ENCODE assay signal across 15 mouse cellular contexts in genomic region chr5:76902131-76902530, GRCm38 (mm10).
"Had no signal": no experiment of that assay in that cellular context is flagged by ENCODE, and none has a peak within 500 bp of the region (broad histone marks: within the 10 kb centered on the region; RNA-seq: fewer than 3 reads in every experiment).

No protein-coding gene starts in this region.

- DNase-seq: retina, postnatal 1 day; right cerebral cortex, adult 18-20 months; right cerebral cortex, postnatal 14 days; right cerebral cortex, postnatal 25 days; right cerebral cortex, postnatal 4 days; spleen, adult 18-20 months; thymus, adult 18-20 months; thymus, adult 2 months; thymus, postnatal 14 days; thymus, postnatal 25 days; thymus, postnatal 36 days; thymus, postnatal 4 days had no signal

- H3K9ac ChIP-seq: neural tube, embryonic 15.5 days; stomach, embryonic 15.5 days had no signal

- H3K27me3 ChIP-seq: neural tube, embryonic 15.5 days; stomach, embryonic 15.5 days had no signal

- H3K27ac ChIP-seq: neural tube, embryonic 15.5 days; stomach, embryonic 15.5 days; stomach, postnatal 0 days had no signal

- H3K36me3 ChIP-seq: stomach, embryonic 15.5 days had no signal

- H3K4me3 ChIP-seq: neural tube, embryonic 15.5 days; stomach, embryonic 15.5 days had no signal

- H3K9me3 ChIP-seq: neural tube, embryonic 15.5 days; stomach, embryonic 15.5 days had no signal

- H3K4me1 ChIP-seq: stomach, embryonic 15.5 days had no signal

- H3K4me2 ChIP-seq: neural tube, embryonic 15.5 days; stomach, embryonic 15.5 days had no signal
